Mouse (Mus musculus): ENCODE data around the gene Gm21905.

DNA sequence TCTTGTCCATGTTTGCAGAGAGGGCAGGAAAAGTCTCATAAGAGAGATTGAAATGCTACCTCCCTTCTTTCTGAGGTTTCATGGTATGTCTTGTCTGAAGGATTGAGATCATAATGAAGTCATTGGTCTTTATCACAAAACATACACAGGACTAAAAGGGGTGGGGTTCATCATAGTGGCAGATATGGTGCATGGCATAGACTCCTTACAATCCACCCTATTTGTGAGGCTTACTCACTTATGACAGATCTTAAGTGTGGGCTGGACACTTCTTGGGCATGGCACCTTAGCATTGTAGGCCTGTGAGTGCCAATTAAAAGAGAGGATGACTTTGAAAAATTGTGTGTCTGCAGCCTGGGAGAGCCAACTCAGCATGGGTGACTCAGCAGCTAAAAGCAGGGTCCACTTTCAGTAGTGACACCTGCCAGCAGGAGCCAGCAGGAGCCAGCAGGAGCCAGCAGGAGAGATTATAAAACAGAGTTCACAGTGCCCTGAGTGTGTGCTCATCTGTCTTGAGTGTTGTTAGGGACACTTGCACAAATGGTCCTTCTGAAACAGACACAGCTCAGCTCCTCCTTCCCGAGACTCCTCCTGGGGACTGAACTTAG lies 62.6 kb downstream of the Gm21905 start:
- TF ChIP-seq CTCF (IDR thresholded peaks at IDR 0.05; ENCODE audit: low read depth, low read length), result no peak
- no peak for TF ChIP-seq POLR2A (IDR thresholded peaks at IDR 0.05; ENCODE audit: extremely low read depth, insufficient read depth, low read length)
